Mouse (Mus musculus) MN1 (cell line): Measurements from ENCODE around the gene Taar7f.
"Not testable (repeated sequence)": the region's sequence is repeated elsewhere in the genome, so short reads cannot be mapped to it uniquely, and the experiment has no call there.

Experiments
- DNase-seq: peaks from one replicate; pipeline ENCODE4 v3.0.0-alpha.2; 2016; ENCODE audit warnings: low spot score

The Taar7f gene

GRCm38 (mm10) chr10:24049210-24049609 lies at the start of gene Taar7f:
Taar7f (plus strand) TSS chr10:24049510.
- DNase-seq: no peak

- DNase-seq: no peak
Measured at GRCm38 (mm10) chr10:23999639-24000038, 49.7 kb upstream of the Taar7f start, which contains the start of gene Taar7b. Taar7b (plus strand) TSS chr10:23999939.

GRCm38 (mm10) chr10:24006442-24006841 lies 42.9 kb upstream of the Taar7f start:
- DNase-seq: no peak

- DNase-seq: no peak
Measured at GRCm38 (mm10) chr10:24007034-24007433, 42.3 kb upstream of the Taar7f start.

- DNase-seq: no peak
Measured at GRCm38 (mm10) chr10:24008143-24008542, 41.2 kb upstream of the Taar7f start.

GRCm38 (mm10) chr10:24026922-24027321 lies 22.4 kb upstream of the Taar7f start, which contains the start of gene Taar7d:
Taar7d (plus strand) TSS chr10:24027222.
- DNase-seq: no peak

GRCm38 (mm10) chr10:24031347-24031746 lies 18.0 kb upstream of the Taar7f start:
- DNase-seq: no peak

- no peak for DNase-seq
Measured at GRCm38 (mm10) chr10:24037314-24037713, 12.0 kb upstream of the Taar7f start, which contains the start of gene Taar7e. Taar7e (plus strand) TSS chr10:24037614.

- no peak for DNase-seq
Measured at GRCm38 (mm10) chr10:24040120-24040869, 9.0 kb upstream of the Taar7f start.

GRCm38 (mm10) chr10:24052039-24052438 lies 2.7 kb downstream of the Taar7f start:
- DNase-seq: no peak

- no peak for DNase-seq
Measured at GRCm38 (mm10) chr10:24058986-24059385, 9.7 kb downstream of the Taar7f start.

- DNase-seq: not testable (repeated sequence)
Measured at GRCm38 (mm10) chr10:24074751-24075150, 25.4 kb downstream of the Taar7f start.

GRCm38 (mm10) chr10:24076200-24076599 lies 26.9 kb downstream of the Taar7f start, which contains the start of gene Taar8a:
Taar8a (plus strand) TSS chr10:24076500.
- DNase-seq: not testable (repeated sequence)

GRCm38 (mm10) chr10:24080166-24080565 lies 30.9 kb downstream of the Taar7f start:
- peak; percentile 18 for DNase-seq

GRCm38 (mm10) chr10:24085936-24086335 lies 36.6 kb downstream of the Taar7f start:
- no peak for DNase-seq

GRCm38 (mm10) chr10:24086555-24086954 lies 37.2 kb downstream of the Taar7f start:
- DNase-seq: no peak

GRCm38 (mm10) chr10:24087168-24087567 lies 37.9 kb downstream of the Taar7f start:
- DNase-seq: no peak

- DNase-seq: no peak
Measured at GRCm38 (mm10) chr10:24092194-24092593, 42.9 kb downstream of the Taar7f start, which contains the start of gene Taar8b. Taar8b (minus strand) TSS chr10:24092294.

GRCm38 (mm10) chr10:24097010-24097409 lies 47.7 kb downstream of the Taar7f start:
- not testable (repeated sequence) for DNase-seq
